Mouse (Mus musculus) ES-Bruce4 (cell line): ENCODE measurements around the gene Dcaf10.
"Not testable (repeated sequence)": the region's sequence is repeated elsewhere in the genome, so short reads cannot be mapped to it uniquely, and the experiment has no call there.

Source experiments
- CTCF ChIP-seq: IDR thresholded peaks from one replicate; pipeline ENCODE4 v1.8.1; 2011; ENCODE audit warnings: low read depth, low read length
- POLR2A ChIP-seq: IDR thresholded peaks from one replicate; pipeline ENCODE4 v1.8.1; 2011; ENCODE audit warnings: low read length; ENCODE audit not compliant: insufficient read depth

GRCm38 (mm10) chr4:45380903-45381580 lies 39.1 kb downstream of the Dcaf10 start:
- not testable (repeated sequence) for TF ChIP-seq POLR2A, CTCF
